Mouse (Mus musculus) midbrain, embryonic 16.5 days (tissue): ENCODE measurements at regions not wholly inside any gene's neighbourhood (a gene's known extent, or its start where the extent isn't known, plus 50 kb on each side); places are given as distances from the start of the nearest gene placed in this dataset.
A peak's percentile ranks its signal among the peaks of the same experiment; 100 is the strongest.

ENCODE experiments used
- ATAC-seq: fragments of 200-750 bp; cut with Nextera tagmentation; 2 replicates; pipeline ENCODE4 v1.8.0; 2017; ENCODE audit warnings: moderate TSS enrichment
- H3K27ac ChIP-seq: fragments of 300-500 bp; sonication (generic); 2 replicates; pipeline ENCODE4 v1.5.1; 2014; ENCODE audit warnings: mild to moderate bottlenecking, low read length, mixed read lengths
- H3K27me3 ChIP-seq: fragments of 300-500 bp; sonication (generic); 2 replicates; pipeline ENCODE4 v1.6.1; 2014; ENCODE audit warnings: low read depth, low read length, mixed read lengths; ENCODE audit not compliant: control insufficient read depth, insufficient read depth
- H3K36me3 ChIP-seq: fragments of 300-500 bp; sonication (generic); 2 replicates; pipeline ENCODE4 v1.6.1; 2014; ENCODE audit warnings: mild to moderate bottlenecking, low read length, moderate library complexity, mixed read lengths; ENCODE audit not compliant: control insufficient read depth, insufficient read depth
- H3K4me1 ChIP-seq: fragments of 300-500 bp; sonication (generic); 2 replicates; pipeline ENCODE4 v1.6.1; 2014; ENCODE audit warnings: mild to moderate bottlenecking, low read length, mixed read lengths; ENCODE audit not compliant: control insufficient read depth, insufficient read depth
- H3K4me2 ChIP-seq: fragments of 300-500 bp; sonication (generic); 2 replicates; pipeline ENCODE4 v1.6.1; 2014; ENCODE audit warnings: mild to moderate bottlenecking, low read length, mixed read lengths
- H3K4me3 ChIP-seq: fragments of 300-500 bp; sonication (generic); 2 replicates; pipeline ENCODE4 v1.5.1; 2014; ENCODE audit warnings: low read depth, mild to moderate bottlenecking, low read length, moderate library complexity, mixed read lengths
- H3K9ac ChIP-seq: fragments of 300-500 bp; sonication (generic); 2 replicates; pipeline ENCODE4 v1.6.1; 2014; ENCODE audit warnings: low read depth, low read length, mixed read lengths
- H3K9me3 ChIP-seq: fragments of 300-500 bp; sonication (generic); replicated peaks from 2 replicates; pipeline ENCODE4 v1.6.1; 2014; ENCODE audit warnings: mild to moderate bottlenecking, low read length, mixed read lengths; ENCODE audit not compliant: control insufficient read depth, poor library complexity, severe bottlenecking
- WGBS: fragments of 180-500 bp; shearing (Covaris S2); extraction: QIAGEN DNeasy Blood & Tissue Kit; methylation state at CpG from one replicate; pipeline ENCODE4 v1.1.7; 2014; 5-methylcytosine and 5-hydroxymethylcytosine counted together

GRCm38 (mm10) chr5:4538572-4538971, 219.3 kb downstream of the Fzd1 start:
- ATAC-seq, result peak; percentile 87
- Histone ChIP-seq H3K27me3 (no peaks in the 10 kb centered on the region), H3K9me3 (no peaks in the 10 kb centered on the region), H3K4me2 (no peak overlapping the region), H3K36me3 (no peaks in the 10 kb centered on the region), H3K4me1 (peaks cover 5% of the 10 kb centered on the region), H3K9ac (no peak overlapping the region), H3K27ac (peak overlapping the region; percentile 40; the same call in 1 of the 2 replicates), H3K4me3 (no peak overlapping the region)
- 47% methylated on average over 6 of the region's 6 CpGs for WGBS

GRCm38 (mm10) chr5:4536790-4537189, 221.0 kb downstream of the Fzd1 start:
- Histone ChIP-seq H3K27ac (no peak overlapping the region), H3K4me1 (peaks cover 5% of the 10 kb centered on the region), H3K9ac (no peak overlapping the region), H3K9me3 (no peaks in the 10 kb centered on the region), H3K27me3 (no peaks in the 10 kb centered on the region), H3K4me3 (no peak overlapping the region), H3K4me2 (no peak overlapping the region), H3K36me3 (no peaks in the 10 kb centered on the region)
- 80% methylated on average over 2 of the region's 2 CpGs for WGBS
- ATAC-seq, result no peak

- no peak overlapping the region for H3K4me3 ChIP-seq
- H3K4me1 ChIP-seq, result peaks cover 5% of the 10 kb centered on the region
- no peaks in the 10 kb centered on the region for H3K27me3 ChIP-seq
- WGBS, result 83% methylated on average over 8 of the region's 8 CpGs
- no peak overlapping the region for H3K4me2 ChIP-seq
- no peaks in the 10 kb centered on the region for H3K9me3 ChIP-seq
- no peak for ATAC-seq
- H3K9ac ChIP-seq, result no peak overlapping the region
- H3K27ac ChIP-seq, result no peak overlapping the region
- no peaks in the 10 kb centered on the region for H3K36me3 ChIP-seq
Measured at GRCm38 (mm10) chr5:4535951-4536350, 221.9 kb downstream of the Fzd1 start.

GRCm38 (mm10) chr5:4534512-4534911, 223.3 kb downstream of the Fzd1 start:
- Histone ChIP-seq H3K9me3 (no peaks in the 10 kb centered on the region), H3K9ac (no peak overlapping the region), H3K4me3 (no peak overlapping the region), H3K4me2 (no peak overlapping the region), H3K36me3 (no peaks in the 10 kb centered on the region), H3K27ac (no peak overlapping the region), H3K4me1 (peaks cover 12% of the 10 kb centered on the region), H3K27me3 (no peaks in the 10 kb centered on the region)
- WGBS, result 89% methylated on average over 2 of the region's 2 CpGs
- no peak for ATAC-seq

- H3K9me3 ChIP-seq, result no peaks in the 10 kb centered on the region
- H3K36me3 ChIP-seq, result no peaks in the 10 kb centered on the region
- no peaks in the 10 kb centered on the region for H3K27me3 ChIP-seq
- no peak overlapping the region for H3K4me2 ChIP-seq
- ATAC-seq, result peak; percentile 48; the same call in 1 of the 2 replicates
- H3K4me1 ChIP-seq, result peaks cover 8% of the 10 kb centered on the region
- H3K27ac ChIP-seq, result no peak overlapping the region
- H3K9ac ChIP-seq, result no peak overlapping the region
- H3K4me3 ChIP-seq, result no peak overlapping the region
- 22% methylated on average over 10 of the region's 10 CpGs for WGBS
Measured at GRCm38 (mm10) chr5:4530236-4531067, 227.4 kb downstream of the Fzd1 start.

GRCm38 (mm10) chr5:4526042-4526815, 231.6 kb downstream of the Fzd1 start:
- Histone ChIP-seq H3K4me3 (no peak overlapping the region), H3K27ac (no peak overlapping the region), H3K9ac (no peak overlapping the region), H3K4me1 (peaks cover 8% of the 10 kb centered on the region), H3K4me2 (no peak overlapping the region), H3K36me3 (no peaks in the 10 kb centered on the region), H3K27me3 (no peaks in the 10 kb centered on the region), H3K9me3 (no peaks in the 10 kb centered on the region)
- WGBS, result 89% methylated on average over 9 of the region's 9 CpGs
- no peak for ATAC-seq

- no peak for ATAC-seq
- Histone ChIP-seq H3K27ac (no peak overlapping the region), H3K4me1 (peaks cover 12% of the 10 kb centered on the region), H3K36me3 (no peaks in the 10 kb centered on the region), H3K27me3 (no peaks in the 10 kb centered on the region), H3K4me2 (no peak overlapping the region), H3K9ac (no peak overlapping the region), H3K4me3 (no peak overlapping the region), H3K9me3 (no peaks in the 10 kb centered on the region)
- WGBS, result 84% methylated on average over 3 of the region's 3 CpGs
Measured at GRCm38 (mm10) chr5:4500599-4500998, 257.2 kb downstream of the Fzd1 start.

GRCm38 (mm10) chr5:4499036-4499435, 258.8 kb downstream of the Fzd1 start:
- Histone ChIP-seq H3K27ac (no peak overlapping the region), H3K9me3 (no peaks in the 10 kb centered on the region), H3K36me3 (no peaks in the 10 kb centered on the region), H3K4me1 (peaks cover 12% of the 10 kb centered on the region), H3K4me3 (no peak overlapping the region), H3K4me2 (no peak overlapping the region), H3K9ac (no peak overlapping the region), H3K27me3 (0 out of 2 replicates have a peak, but pooled peaks cover 2% of the 10 kb centered on the region)
- no peak for ATAC-seq
- 12% methylated on average over 4 of the region's 4 CpGs for WGBS

GRCm38 (mm10) chr5:4498425-4498824, 259.4 kb downstream of the Fzd1 start:
- WGBS, result 54% methylated on average over 3 of the region's 3 CpGs
- no peaks in the 10 kb centered on the region for H3K9me3 ChIP-seq
- no peak overlapping the region for H3K4me2 ChIP-seq
- no peak overlapping the region for H3K27ac ChIP-seq
- 0 out of 2 replicates have a peak, but pooled peaks cover 2% of the 10 kb centered on the region for H3K27me3 ChIP-seq
- no peak overlapping the region for H3K9ac ChIP-seq
- H3K4me3 ChIP-seq, result no peak overlapping the region
- no peaks in the 10 kb centered on the region for H3K36me3 ChIP-seq
- H3K4me1 ChIP-seq, result peaks cover 12% of the 10 kb centered on the region
- no peak for ATAC-seq
